Mouse (Mus musculus): ENCODE results near the gene Dcp1a.

GRCm38 (mm10) chr14:30550232-30551070 is 71.1 kb downstream of the Dcp1a start:
- TF ChIP-seq CTCF (IDR thresholded peaks at IDR 0.05; ENCODE audit: control insufficient read depth, insufficient read depth, insufficient read length) (no peak), USF1 (IDR thresholded peaks at IDR 0.05; ENCODE audit: low read depth) (no peak)
